Mouse (Mus musculus): ENCODE measurements around the gene Cnppd1. TPM values are rescaled to one million over a fixed set of nuclear protein-coding genes. Genes with fewer than 3 reads are reported as not detected.

Gene Cnppd1
- polyA plus RNA-seq, 1 experiment from 2014 or later: 52.3 TPM

GRCm38 (mm10) chr1:75179334-75180104 lies 37.0 kb upstream of the Cnppd1 start:
- Histone ChIP-seq H3K9me3 (no peaks in the 10 kb centered on the region), H3K4me1 (replicated peaks) (peaks cover 30% of the 10 kb centered on the region), H3K4me3 (peak overlapping the region; percentile 50), H3K27me3 (no peaks in the 10 kb centered on the region), H3K9ac (peak overlapping the region; percentile 50), H3K27ac (replicated peaks) (peak overlapping the region; percentile 61), H3K36me3 (peaks cover 67% of the 10 kb centered on the region), H3K4me2 (peak overlapping the region; percentile 89)
- peak; percentile 59 for ATAC-seq (ENCODE audit: low FRiP score, low read depth)
- WGBS: 7% methylated on average over 23 of the region's 23 CpGs

- peak; percentile 97 for ATAC-seq (ENCODE audit: low FRiP score, low read depth)
- Histone ChIP-seq H3K9ac (peak within 1 kb of the TSS; percentile 57), H3K4me2 (peak within 1 kb of the TSS; percentile 66), H3K9me3 (no peaks in the 10 kb centered on the region), H3K4me3 (peak within 1 kb of the TSS; percentile 67), H3K4me1 (replicated peaks) (peaks cover 14% of the 10 kb centered on the region), H3K27me3 (no peaks in the 10 kb centered on the region), H3K27ac (replicated peaks) (peak within 1 kb of the TSS; percentile 89), H3K36me3 (peaks cover 36% of the 10 kb centered on the region)
- WGBS: under 1% methylated on average over 58 of the region's 59 CpGs
These were observed 26.3 kb upstream of the Cnppd1 start, which contains the start of gene Zfand2b for GRCm38 (mm10) chr1:75168472-75169464. Gene Zfand2b (plus strand): TSS chr1:75168646.

- peaks cover 29% of the 10 kb centered on the region for H3K36me3 ChIP-seq
- peak overlapping the region; percentile 67 for H3K4me3 ChIP-seq
- H3K9ac ChIP-seq: no peak overlapping the region
- H3K27ac ChIP-seq (replicated peaks): peak overlapping the region; percentile 89
- no peaks in the 10 kb centered on the region for H3K9me3 ChIP-seq
- peaks cover 14% of the 10 kb centered on the region for H3K4me1 ChIP-seq (replicated peaks)
- H3K27me3 ChIP-seq: no peaks in the 10 kb centered on the region
- WGBS: 7% methylated on average over 7 of the region's 7 CpGs
- peak overlapping the region; percentile 66 for H3K4me2 ChIP-seq
- ATAC-seq (ENCODE audit: low FRiP score, low read depth): no peak; the same call in 1 of the 2 replicates
These were observed 25.6 kb upstream of the Cnppd1 start for GRCm38 (mm10) chr1:75168093-75168471.

- Histone ChIP-seq H3K4me2 (no peak overlapping the region), H3K9me3 (no peaks in the 10 kb centered on the region)
- 83% methylated on average over 4 of the region's 4 CpGs for WGBS
These were observed 17.7 kb upstream of the Cnppd1 start for GRCm38 (mm10) chr1:75160256-75160617.

GRCm38 (mm10) chr1:75159540-75160255 lies 17.2 kb upstream of the Cnppd1 start:
- ATAC-seq (ENCODE audit: low FRiP score, low read depth): no peak

More at GRCm38 (mm10) chr1:75160256-75160617, 17.7 kb upstream of the Cnppd1 start:
- no peak overlapping the region for H3K27ac ChIP-seq (replicated peaks)
- H3K36me3 ChIP-seq: no peaks in the 10 kb centered on the region
- no peaks in the 10 kb centered on the region for H3K4me1 ChIP-seq (replicated peaks)
- no peak overlapping the region for H3K4me3 ChIP-seq
- no peak overlapping the region for H3K9ac ChIP-seq
- ATAC-seq (ENCODE audit: low FRiP score, low read depth): no peak
- no peaks in the 10 kb centered on the region for H3K27me3 ChIP-seq

GRCm38 (mm10) chr1:75158990-75159389 lies 16.5 kb upstream of the Cnppd1 start:
- H3K4me2 ChIP-seq: no peak overlapping the region
- no peak overlapping the region for H3K4me3 ChIP-seq
- no peaks in the 10 kb centered on the region for H3K9me3 ChIP-seq
- no peaks in the 10 kb centered on the region for H3K27me3 ChIP-seq
- H3K4me1 ChIP-seq (replicated peaks): no peaks in the 10 kb centered on the region
- no peaks in the 10 kb centered on the region for H3K36me3 ChIP-seq
- no peak for ATAC-seq (ENCODE audit: low FRiP score, low read depth)
- no peak overlapping the region for H3K27ac ChIP-seq (replicated peaks)
- no peak overlapping the region for H3K9ac ChIP-seq

More at GRCm38 (mm10) chr1:75159540-75160255, 17.2 kb upstream of the Cnppd1 start:
- Histone ChIP-seq H3K4me2 (no peak overlapping the region), H3K9me3 (no peaks in the 10 kb centered on the region), H3K36me3 (no peaks in the 10 kb centered on the region), H3K27ac (replicated peaks) (no peak overlapping the region), H3K4me3 (no peak overlapping the region), H3K27me3 (no peaks in the 10 kb centered on the region), H3K4me1 (replicated peaks) (no peaks in the 10 kb centered on the region), H3K9ac (no peak overlapping the region)
- WGBS: 69% methylated on average over 5 of the region's 5 CpGs

GRCm38 (mm10) chr1:75155837-75156236 lies 13.3 kb upstream of the Cnppd1 start:
- Histone ChIP-seq H3K9me3 (no peaks in the 10 kb centered on the region), H3K4me1 (replicated peaks) (no peaks in the 10 kb centered on the region), H3K9ac (no peak overlapping the region), H3K27ac (replicated peaks) (no peak overlapping the region), H3K36me3 (no peaks in the 10 kb centered on the region), H3K27me3 (no peaks in the 10 kb centered on the region), H3K4me2 (no peak overlapping the region), H3K4me3 (no peak overlapping the region)
- WGBS: 68% methylated on average over 3 of the region's 3 CpGs
- ATAC-seq (ENCODE audit: low FRiP score, low read depth): no peak

GRCm38 (mm10) chr1:75148727-75149126 lies 6.2 kb upstream of the Cnppd1 start:
- H3K36me3 ChIP-seq: peaks cover 42% of the 10 kb centered on the region
- WGBS: 92% methylated on average over 4 of the region's 4 CpGs
- no peak overlapping the region for H3K9ac ChIP-seq
- no peaks in the 10 kb centered on the region for H3K9me3 ChIP-seq
- no peak for ATAC-seq (ENCODE audit: low FRiP score, low read depth)
- H3K27me3 ChIP-seq: no peaks in the 10 kb centered on the region
- H3K4me2 ChIP-seq: no peak overlapping the region
- H3K27ac ChIP-seq (replicated peaks): no peak overlapping the region
- no peak overlapping the region for H3K4me3 ChIP-seq
- peaks cover 12% of the 10 kb centered on the region for H3K4me1 ChIP-seq (replicated peaks)

- WGBS: 90% methylated on average over 7 of the region's 7 CpGs
- H3K4me3 ChIP-seq: no peak overlapping the region
- no peak overlapping the region for H3K4me2 ChIP-seq
- peaks cover 42% of the 10 kb centered on the region for H3K36me3 ChIP-seq
- no peak overlapping the region for H3K27ac ChIP-seq (replicated peaks)
- no peak overlapping the region for H3K9ac ChIP-seq
- no peaks in the 10 kb centered on the region for H3K27me3 ChIP-seq
- H3K4me1 ChIP-seq (replicated peaks): peaks cover 15% of the 10 kb centered on the region
- ATAC-seq (ENCODE audit: low FRiP score, low read depth): no peak
- no peaks in the 10 kb centered on the region for H3K9me3 ChIP-seq
These were observed 5.1 kb upstream of the Cnppd1 start for GRCm38 (mm10) chr1:75147411-75148135.

- Histone ChIP-seq H3K27me3 (no peaks in the 10 kb centered on the region), H3K9me3 (no peaks in the 10 kb centered on the region), H3K4me1 (replicated peaks) (peaks cover 28% of the 10 kb centered on the region), H3K36me3 (peaks cover 42% of the 10 kb centered on the region), H3K27ac (replicated peaks) (no peak overlapping the region), H3K4me2 (no peak overlapping the region), H3K4me3 (no peak overlapping the region), H3K9ac (no peak overlapping the region)
- WGBS: 97% methylated on average over 3 of the region's 3 CpGs
- ATAC-seq (ENCODE audit: low FRiP score, low read depth): no peak
These were observed 3.1 kb upstream of the Cnppd1 start for GRCm38 (mm10) chr1:75145589-75145988.

Measured in hindbrain, embryonic 15.5 days (tissue).